Mouse (Mus musculus) midbrain, embryonic 15.5 days (tissue): ENCODE measurements around the gene Rtn4ip1. TPM values are rescaled to one million over a fixed set of nuclear protein-coding genes. Genes with fewer than 3 reads are reported as not detected.

Experiments used
- ATAC-seq: fragments of 200-750 bp; cut with Nextera tagmentation; replicated peaks from 2 replicates; pipeline ENCODE4 v1.8.0; 2017; ENCODE audit warnings: moderate TSS enrichment
- H3K27ac ChIP-seq: fragments of 300-500 bp; sonication (generic); 2 replicates; pipeline ENCODE4 v1.5.1; 2015; ENCODE audit warnings: mild to moderate bottlenecking, inconsistent platforms
- H3K27me3 ChIP-seq: fragments of 300-500 bp; sonication (generic); replicated peaks from 2 replicates; pipeline ENCODE4 v1.6.1; 2015; ENCODE audit warnings: inconsistent platforms
- H3K36me3 ChIP-seq: fragments of 300-500 bp; sonication (generic); replicated peaks from 2 replicates; pipeline ENCODE4 v1.6.1; 2015; ENCODE audit warnings: inconsistent platforms
- H3K4me1 ChIP-seq: fragments of 300-500 bp; sonication (generic); 2 replicates; pipeline ENCODE4 v1.6.1; 2015; ENCODE audit warnings: inconsistent platforms
- H3K4me2 ChIP-seq: fragments of 300-500 bp; sonication (generic); 2 replicates; pipeline ENCODE4 v1.6.1; 2015; ENCODE audit warnings: inconsistent platforms, mild to moderate bottlenecking, moderate library complexity
- H3K4me3 ChIP-seq: fragments of 300-500 bp; sonication (generic); 2 replicates; pipeline ENCODE4 v1.5.1; 2015; ENCODE audit warnings: mild to moderate bottlenecking, inconsistent platforms
- H3K9ac ChIP-seq: fragments of 300-500 bp; sonication (generic); 2 replicates; pipeline ENCODE4 v1.6.1; 2015; ENCODE audit warnings: mild to moderate bottlenecking, inconsistent platforms
- H3K9me3 ChIP-seq: fragments of 300-500 bp; sonication (generic); 2 replicates; pipeline ENCODE4 v1.6.1; 2016; ENCODE audit warnings: inconsistent platforms
- WGBS: fragments of 180-500 bp; shearing (Covaris S2); methylation state at CpG from one replicate; pipeline ENCODE4 v1.1.7; 2015; ENCODE audit warnings: mixed read lengths; 5-methylcytosine and 5-hydroxymethylcytosine counted together
- polyA plus RNA-seq: library from polyadenylated mRNA; unstranded; fragments of >200 nt; fragmentation: Nextera tagmentation; extraction: Ambion mirVana; gene quantifications from 2 replicates; pipeline ENCODE4 v1.2.1, GENCODE M21; 2015

Rtn4ip1 gene
- 15.0 and 16.0 TPM in 2 replicates for polyA plus RNA-seq

GRCm38 (mm10) chr10:43901578-43902194 lies at the start of gene Rtn4ip1, which contains the start of gene Qrsl1:
Rtn4ip1 (plus strand) TSS chr10:43901807.
Qrsl1 (minus strand) TSS chr10:43901745.
- H3K36me3 ChIP-seq, result no peaks in the 10 kb centered on the region
- peak within 1 kb of the TSS; percentile 84 for H3K4me3 ChIP-seq
- peak within 1 kb of the TSS; percentile 63 for H3K9ac ChIP-seq
- under 1% methylated on average over 40 of the region's 40 CpGs for WGBS
- H3K4me2 ChIP-seq, result peak within 1 kb of the TSS; percentile 84
- ATAC-seq, result peak; percentile 99
- peak within 1 kb of the TSS; percentile 78 for H3K27ac ChIP-seq
- H3K27me3 ChIP-seq, result no peaks in the 10 kb centered on the region
- H3K9me3 ChIP-seq, result no peaks in the 10 kb centered on the region
- peaks cover 17% of the 10 kb centered on the region for H3K4me1 ChIP-seq

DNA sequence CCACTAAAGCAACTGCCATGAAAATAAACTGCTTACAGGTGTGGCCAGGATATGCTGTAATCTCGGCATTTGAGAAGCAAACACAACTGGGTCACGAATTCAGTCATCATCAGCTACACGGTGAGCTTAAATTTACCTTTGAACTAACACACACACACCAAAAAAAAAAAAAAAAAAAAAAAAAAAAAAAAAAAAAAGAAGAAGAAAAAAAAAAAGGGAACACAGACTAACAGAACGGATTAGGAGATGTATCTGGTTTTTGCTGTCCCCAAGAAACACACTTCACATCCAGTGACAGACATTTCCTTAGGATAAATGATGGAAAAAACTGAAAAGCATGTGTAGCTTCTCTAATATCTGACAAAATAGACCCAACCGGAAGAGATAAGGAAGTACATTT lies 49.7 kb upstream of the Rtn4ip1 start:
- H3K27ac ChIP-seq, result no peak overlapping the region
- 90% methylated on average over 5 of the region's 5 CpGs for WGBS

GRCm38 (mm10) chr10:43855916-43856315 lies 45.7 kb upstream of the Rtn4ip1 start:
- 96% methylated on average over 9 of the region's 9 CpGs for WGBS
- Histone ChIP-seq H3K36me3 (no peaks in the 10 kb centered on the region), H3K4me2 (no peak overlapping the region), H3K4me1 (no peaks in the 10 kb centered on the region), H3K27me3 (no peaks in the 10 kb centered on the region), H3K4me3 (no peak overlapping the region), H3K9me3 (no peaks in the 10 kb centered on the region), H3K9ac (no peak overlapping the region), H3K27ac (no peak overlapping the region)
- no peak for ATAC-seq

More for the DNA sequence above, 49.7 kb upstream of the Rtn4ip1 start:
- Histone ChIP-seq H3K36me3 (no peaks in the 10 kb centered on the region), H3K9ac (no peak overlapping the region), H3K9me3 (no peaks in the 10 kb centered on the region), H3K4me1 (no peaks in the 10 kb centered on the region), H3K4me3 (no peak overlapping the region), H3K27me3 (no peaks in the 10 kb centered on the region), H3K4me2 (no peak overlapping the region)
- ATAC-seq, result no peak

GRCm38 (mm10) chr10:43856351-43856750 lies 45.3 kb upstream of the Rtn4ip1 start:
- H3K4me1 ChIP-seq, result no peaks in the 10 kb centered on the region
- H3K9ac ChIP-seq, result no peak overlapping the region
- H3K27ac ChIP-seq, result no peak overlapping the region
- no peak overlapping the region for H3K4me3 ChIP-seq
- H3K4me2 ChIP-seq, result no peak overlapping the region
- no peak for ATAC-seq
- H3K9me3 ChIP-seq, result no peaks in the 10 kb centered on the region
- no peaks in the 10 kb centered on the region for H3K36me3 ChIP-seq
- no peaks in the 10 kb centered on the region for H3K27me3 ChIP-seq
- WGBS, result 89% methylated on average over 3 of the region's 3 CpGs

DNA sequence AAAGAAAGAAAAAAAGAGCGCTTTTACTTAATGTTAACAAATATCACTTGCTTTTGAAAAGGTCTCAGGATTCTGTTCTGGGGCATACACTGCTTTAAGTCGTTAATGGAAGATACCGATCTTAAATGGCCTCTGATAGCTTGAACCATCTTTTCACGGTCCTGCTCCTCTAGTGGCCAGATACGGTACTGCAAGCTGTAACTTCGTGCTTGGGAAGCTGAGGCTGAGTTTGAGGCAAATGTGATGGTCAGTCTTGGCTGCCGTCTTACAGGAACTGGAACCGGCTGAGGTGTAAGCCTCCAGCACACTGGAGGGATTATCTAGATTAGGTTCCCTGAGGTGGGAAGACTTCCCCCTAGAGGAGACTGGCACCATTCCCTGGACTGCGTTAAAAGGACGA lies 30.9 kb upstream of the Rtn4ip1 start:
- Histone ChIP-seq H3K27ac (no peak overlapping the region), H3K9ac (no peak overlapping the region), H3K36me3 (no peaks in the 10 kb centered on the region), H3K27me3 (no peaks in the 10 kb centered on the region), H3K9me3 (no peaks in the 10 kb centered on the region), H3K4me3 (no peak overlapping the region), H3K4me1 (no peaks in the 10 kb centered on the region), H3K4me2 (no peak overlapping the region)
- WGBS, result 67% methylated on average over 10 of the region's 10 CpGs
- ATAC-seq, result no peak

GRCm38 (mm10) chr10:43871458-43871857 lies 30.1 kb upstream of the Rtn4ip1 start:
- ATAC-seq, result no peak
- Histone ChIP-seq H3K27me3 (no peaks in the 10 kb centered on the region), H3K4me2 (no peak overlapping the region), H3K4me3 (no peak overlapping the region), H3K9me3 (no peaks in the 10 kb centered on the region), H3K36me3 (no peaks in the 10 kb centered on the region), H3K9ac (no peak overlapping the region), H3K4me1 (no peaks in the 10 kb centered on the region), H3K27ac (no peak overlapping the region)
- 84% methylated on average over 1 of the region's 1 CpGs for WGBS

- Histone ChIP-seq H3K27ac (peak overlapping the region; percentile 52; the same call in 1 of the 2 replicates), H3K4me1 (no peaks in the 10 kb centered on the region), H3K9me3 (no peaks in the 10 kb centered on the region), H3K9ac (no peak overlapping the region), H3K27me3 (no peaks in the 10 kb centered on the region), H3K4me3 (no peak overlapping the region), H3K4me2 (no peak overlapping the region), H3K36me3 (0 out of 2 replicates have a peak, but pooled peaks cover 5% of the 10 kb centered on the region)
- peak; percentile 94 for ATAC-seq
- WGBS, result 55% methylated on average over 9 of the region's 9 CpGs
These were observed 13.9 kb upstream of the Rtn4ip1 start for GRCm38 (mm10) chr10:43887676-43888075.

DNA sequence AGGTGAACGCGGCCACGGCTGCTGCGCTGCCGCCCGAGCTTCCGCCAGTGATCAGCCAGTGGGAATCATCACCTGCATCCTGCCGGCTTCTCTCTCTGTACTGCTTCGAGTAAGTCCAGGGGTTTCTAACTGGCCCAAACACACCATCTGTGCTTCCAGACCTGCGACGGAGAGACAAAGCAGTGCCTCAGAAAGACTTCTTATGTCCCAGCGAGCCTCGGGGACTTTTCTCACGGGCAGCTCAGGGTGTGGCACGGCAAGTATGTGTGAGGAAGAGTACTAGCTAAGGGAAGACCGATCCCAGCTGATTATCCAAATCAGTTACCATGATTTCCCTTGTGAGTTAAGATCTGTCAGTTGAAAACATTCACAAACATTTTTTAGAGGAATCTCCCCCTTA lies 12.6 kb upstream of the Rtn4ip1 start:
- Histone ChIP-seq H3K4me1 (no peaks in the 10 kb centered on the region), H3K36me3 (0 out of 2 replicates have a peak, but pooled peaks cover 12% of the 10 kb centered on the region), H3K9me3 (no peaks in the 10 kb centered on the region), H3K4me2 (no peak overlapping the region), H3K9ac (no peak overlapping the region), H3K4me3 (no peak overlapping the region), H3K27ac (no peak overlapping the region; the same call in 1 of the 2 replicates), H3K27me3 (no peaks in the 10 kb centered on the region)
- no peak for ATAC-seq
- 86% methylated on average over 16 of the region's 16 CpGs for WGBS

- Histone ChIP-seq H3K4me2 (no peak overlapping the region), H3K9ac (no peak overlapping the region), H3K4me1 (no peaks in the 10 kb centered on the region), H3K36me3 (0 out of 2 replicates have a peak, but pooled peaks cover 7% of the 10 kb centered on the region), H3K9me3 (no peaks in the 10 kb centered on the region), H3K27ac (no peak overlapping the region), H3K27me3 (no peaks in the 10 kb centered on the region), H3K4me3 (no peak overlapping the region)
- no peak for ATAC-seq
- WGBS, result 96% methylated on average over 4 of the region's 4 CpGs
These were observed 8.6 kb upstream of the Rtn4ip1 start for GRCm38 (mm10) chr10:43892971-43893370.

DNA sequence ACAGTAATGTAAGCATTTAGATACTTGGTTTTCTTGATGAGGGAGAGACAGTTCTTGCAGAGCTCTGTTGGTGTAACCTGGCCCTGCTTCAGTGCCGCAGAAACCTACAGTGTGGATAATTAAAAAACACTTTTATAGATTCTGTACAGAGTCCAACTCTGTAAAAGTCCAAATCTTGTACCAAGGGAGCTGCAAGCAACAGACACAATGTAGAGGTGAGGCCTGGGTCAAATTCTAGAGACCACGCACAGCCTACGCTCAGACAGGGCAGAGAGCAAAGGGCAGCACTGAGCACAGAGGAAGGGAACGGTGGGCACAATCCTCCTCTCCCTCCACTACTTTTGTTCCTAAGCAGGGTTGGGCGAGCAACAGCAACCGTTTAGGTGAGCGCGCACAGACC lies 5.5 kb upstream of the Rtn4ip1 start:
- WGBS, result 95% methylated on average over 8 of the region's 8 CpGs
- H3K4me3 ChIP-seq, result no peak overlapping the region
- H3K9ac ChIP-seq, result no peak overlapping the region
- no peaks in the 10 kb centered on the region for H3K27me3 ChIP-seq
- H3K27ac ChIP-seq, result no peak overlapping the region
- no peak overlapping the region for H3K4me2 ChIP-seq
- ATAC-seq, result no peak
- H3K36me3 ChIP-seq, result 0 out of 2 replicates have a peak, but pooled peaks cover 7% of the 10 kb centered on the region
- peaks cover 5% of the 10 kb centered on the region for H3K4me1 ChIP-seq
- H3K9me3 ChIP-seq, result no peaks in the 10 kb centered on the region

GRCm38 (mm10) chr10:43898276-43898675 lies 3.3 kb upstream of the Rtn4ip1 start:
- no peak for ATAC-seq
- Histone ChIP-seq H3K9ac (no peak overlapping the region), H3K27ac (no peak overlapping the region), H3K27me3 (no peaks in the 10 kb centered on the region), H3K4me3 (no peak overlapping the region), H3K36me3 (0 out of 2 replicates have a peak, but pooled peaks cover 6% of the 10 kb centered on the region), H3K4me1 (peaks cover 17% of the 10 kb centered on the region), H3K4me2 (no peak overlapping the region), H3K9me3 (no peaks in the 10 kb centered on the region)
- 95% methylated on average over 7 of the region's 7 CpGs for WGBS

- Histone ChIP-seq H3K9ac (peak overlapping the region; percentile 63), H3K4me3 (peak overlapping the region; percentile 84), H3K27ac (peak overlapping the region; percentile 78), H3K4me1 (peaks cover 17% of the 10 kb centered on the region), H3K27me3 (no peaks in the 10 kb centered on the region), H3K4me2 (peak overlapping the region; percentile 84), H3K9me3 (no peaks in the 10 kb centered on the region), H3K36me3 (no peaks in the 10 kb centered on the region)
- peak; percentile 75 for ATAC-seq
- WGBS, result 8% methylated on average over 30 of the region's 30 CpGs
These were observed 580 bp upstream of the Rtn4ip1 start for GRCm38 (mm10) chr10:43900883-43901570.
